Mouse (Mus musculus): Measurements from ENCODE around the gene Hoxc12. TPM values are rescaled to one million over a fixed set of nuclear protein-coding genes. Genes with fewer than 3 reads are reported as not detected.

Gene Hoxc12
- polyA plus RNA-seq, 1 experiment from 2014 or later: not detected

GRCm38 (mm10) chr15:102977423-102977974 lies 40.9 kb downstream of the Hoxc12 start:
- Histone ChIP-seq H3K4me2 (ENCODE audit: low read length) (peak overlapping the region; percentile 90), H3K36me3 (ENCODE audit: insufficient read depth, low read length) (no peaks in the 10 kb centered on the region), H3K4me3 (replicated peaks; ENCODE audit: low read depth, low read length) (peak overlapping the region; percentile 51), H3K4me1 (replicated peaks; ENCODE audit: insufficient read depth, low read length) (peaks cover 16% of the 10 kb centered on the region), H3K27me3 (ENCODE audit: insufficient read depth, low read length) (no peaks in the 10 kb centered on the region), H3K27ac (peak overlapping the region; percentile 91), H3K9ac (ENCODE audit: low read depth, low read length) (peak overlapping the region; percentile 83), H3K9me3 (replicated peaks; ENCODE audit: low read length) (no peaks in the 10 kb centered on the region)
- ATAC-seq (replicated peaks; ENCODE audit: low FRiP score, low read depth) (no peak), DNase-seq (ENCODE audit: low spot score) (no peak)
- no peak for TF ChIP-seq CTCF (IDR thresholded peaks at IDR 0.05; ENCODE audit: low read depth)
- WGBS: 2% methylated on average over 16 of the region's 16 CpGs

GRCm38 (mm10) chr15:102978615-102979515 lies 42.3 kb downstream of the Hoxc12 start:
- no peak for DNase-seq (ENCODE audit: low spot score)
- Histone ChIP-seq H3K9me3 (replicated peaks; ENCODE audit: low read length) (no peaks in the 10 kb centered on the region), H3K36me3 (ENCODE audit: insufficient read depth, low read length) (no peaks in the 10 kb centered on the region), H3K4me1 (replicated peaks; ENCODE audit: insufficient read depth, low read length) (peaks cover 14% of the 10 kb centered on the region), H3K9ac (ENCODE audit: low read depth, low read length) (peak overlapping the region; percentile 83), H3K27me3 (ENCODE audit: insufficient read depth, low read length) (no peaks in the 10 kb centered on the region), H3K4me2 (ENCODE audit: low read length) (peak overlapping the region; percentile 90), H3K27ac (peak overlapping the region; percentile 91), H3K4me3 (replicated peaks; ENCODE audit: low read depth, low read length) (peak overlapping the region; percentile 51)
- 6% methylated on average over 13 of the region's 13 CpGs for WGBS
- ATAC-seq (replicated peaks; ENCODE audit: low FRiP score, low read depth): no peak
- TF ChIP-seq CTCF (IDR thresholded peaks at IDR 0.05; ENCODE audit: low read depth): no peak

GRCm38 (mm10) chr15:102979936-102980335 lies 43.4 kb downstream of the Hoxc12 start:
- H3K9ac ChIP-seq (ENCODE audit: low read depth, low read length): peak overlapping the region; percentile 97; the same call in 1 of the 2 replicates
- no peak for TF ChIP-seq CTCF (IDR thresholded peaks at IDR 0.05; ENCODE audit: low read depth)
- H3K27me3 ChIP-seq (ENCODE audit: insufficient read depth, low read length): no peaks in the 10 kb centered on the region
- H3K4me1 ChIP-seq (replicated peaks; ENCODE audit: insufficient read depth, low read length): peaks cover 19% of the 10 kb centered on the region
- ATAC-seq (replicated peaks; ENCODE audit: low FRiP score, low read depth): no peak
- 4% methylated on average over 1 of the region's 1 CpGs for WGBS
- DNase-seq (ENCODE audit: low spot score): no peak
- H3K36me3 ChIP-seq (ENCODE audit: insufficient read depth, low read length): no peaks in the 10 kb centered on the region
- H3K9me3 ChIP-seq (replicated peaks; ENCODE audit: low read length): no peaks in the 10 kb centered on the region
- peak overlapping the region; percentile 96; the same call in 1 of the 2 replicates for H3K27ac ChIP-seq
- H3K4me2 ChIP-seq (ENCODE audit: low read length): peak overlapping the region; percentile 90
- H3K4me3 ChIP-seq (replicated peaks; ENCODE audit: low read depth, low read length): peak overlapping the region; percentile 77

GRCm38 (mm10) chr15:102980352-102980751 lies 43.8 kb downstream of the Hoxc12 start:
- peak overlapping the region; percentile 77 for H3K4me3 ChIP-seq (replicated peaks; ENCODE audit: low read depth, low read length)
- H3K27ac ChIP-seq: peak overlapping the region; percentile 96
- peak overlapping the region; percentile 97; the same call in 1 of the 2 replicates for H3K9ac ChIP-seq (ENCODE audit: low read depth, low read length)
- 7% methylated on average over 11 of the region's 11 CpGs for whole genome bisulfite sequencing
- ATAC-seq (replicated peaks; ENCODE audit: low FRiP score, low read depth) (no peak), DNase-seq (ENCODE audit: low spot score) (no peak)
- no peak for TF ChIP-seq CTCF (IDR thresholded peaks at IDR 0.05; ENCODE audit: low read depth)
- H3K4me2 ChIP-seq (ENCODE audit: low read length): peak overlapping the region; percentile 90
- H3K4me1 ChIP-seq (replicated peaks; ENCODE audit: insufficient read depth, low read length): peaks cover 20% of the 10 kb centered on the region
- no peaks in the 10 kb centered on the region for H3K9me3 ChIP-seq (replicated peaks; ENCODE audit: low read length)
- no peaks in the 10 kb centered on the region for H3K27me3 ChIP-seq (ENCODE audit: insufficient read depth, low read length)
- no peaks in the 10 kb centered on the region for H3K36me3 ChIP-seq (ENCODE audit: insufficient read depth, low read length)

GRCm38 (mm10) chr15:102980912-102981311 lies 44.4 kb downstream of the Hoxc12 start:
- peak; percentile 83 for DNase-seq (ENCODE audit: low spot score)
- H3K27me3 ChIP-seq (ENCODE audit: insufficient read depth, low read length): no peaks in the 10 kb centered on the region
- H3K27ac ChIP-seq: peak overlapping the region; percentile 96
- H3K4me2 ChIP-seq (ENCODE audit: low read length): peak overlapping the region; percentile 90
- TF ChIP-seq CTCF (IDR thresholded peaks at IDR 0.05; ENCODE audit: low read depth): no peak
- H3K4me3 ChIP-seq (replicated peaks; ENCODE audit: low read depth, low read length): peak overlapping the region; percentile 77
- H3K36me3 ChIP-seq (ENCODE audit: insufficient read depth, low read length): no peaks in the 10 kb centered on the region
- H3K4me1 ChIP-seq (replicated peaks; ENCODE audit: insufficient read depth, low read length): peaks cover 20% of the 10 kb centered on the region
- H3K9me3 ChIP-seq (replicated peaks; ENCODE audit: low read length): no peaks in the 10 kb centered on the region
- 1% methylated on average over 14 of the region's 14 CpGs for whole genome bisulfite sequencing
- ATAC-seq (replicated peaks; ENCODE audit: low FRiP score, low read depth): no peak
- H3K9ac ChIP-seq (ENCODE audit: low read depth, low read length): peak overlapping the region; percentile 97
